Mouse (Mus musculus) liver, postnatal 0 days (tissue): Measurements from ENCODE around the gene Nab2. TPM values are rescaled to one million over a fixed set of nuclear protein-coding genes. Genes with fewer than 3 reads are reported as not detected.

Source experiments
- ATAC-seq: fragments of 200-750 bp; cut with Nextera tagmentation; 2 replicates; pipeline ENCODE4 v1.8.0; 2017; ENCODE audit warnings: mild to moderate bottlenecking, moderate library complexity
- DNase-seq: peaks from one replicate; pipeline ENCODE4 v3.0.0-alpha.2; 2016
- H3K27ac ChIP-seq: fragments of 300-500 bp; sonication (generic); 2 replicates; pipeline ENCODE4 v1.5.1; 2014; ENCODE audit warnings: antibody characterized with exemption, moderate library complexity, mild to moderate bottlenecking, low read depth
- H3K27me3 ChIP-seq: fragments of 300-500 bp; sonication (generic); 2 replicates; pipeline ENCODE4 v1.6.1; 2014; ENCODE audit warnings: low read length, control low read depth, mixed read lengths; ENCODE audit not compliant: insufficient read depth
- H3K36me3 ChIP-seq: fragments of 300-500 bp; sonication (generic); replicated peaks from 2 replicates; pipeline ENCODE4 v1.6.1; 2014; ENCODE audit warnings: mild to moderate bottlenecking, control low read depth, low read length, moderate library complexity, mixed read lengths; ENCODE audit not compliant: insufficient read depth
- H3K4me1 ChIP-seq: fragments of 300-500 bp; sonication (generic); 2 replicates; pipeline ENCODE4 v1.6.1; 2014; ENCODE audit warnings: antibody characterized with exemption, mild to moderate bottlenecking, control low read depth; ENCODE audit not compliant: insufficient read depth
- H3K4me2 ChIP-seq: fragments of 300-500 bp; sonication (generic); 2 replicates; pipeline ENCODE4 v1.6.1; 2014; ENCODE audit warnings: low read depth, mild to moderate bottlenecking, low read length, moderate library complexity, mixed read lengths
- H3K4me3 ChIP-seq: fragments of 300-500 bp; sonication (generic); 2 replicates; pipeline ENCODE4 v1.5.1; 2014; ENCODE audit warnings: low read depth, low read length
- H3K9ac ChIP-seq: fragments of 300-500 bp; sonication (generic); replicated peaks from 2 replicates; pipeline ENCODE4 v1.6.1; 2014; ENCODE audit warnings: mild to moderate bottlenecking, moderate library complexity
- H3K9me3 ChIP-seq: fragments of 300-500 bp; sonication (generic); 2 replicates; pipeline ENCODE4 v1.6.1; 2016; ENCODE audit warnings: mild to moderate bottlenecking, control low read depth, low read length, mixed read lengths
- CTCF ChIP-seq: sonication (generic); IDR thresholded peaks from 2 replicates; pipeline ENCODE4 v1.5.1; 2016; ENCODE audit warnings: antibody characterized with exemption, low read depth
- EP300 ChIP-seq: IDR thresholded peaks from 2 replicates; pipeline ENCODE4 v1.6.1; 2016; ENCODE audit warnings: antibody characterized with exemption, low read depth, mild to moderate bottlenecking
- WGBS: fragments of 180-500 bp; shearing (Covaris S2); extraction: QIAGEN DNeasy Blood & Tissue Kit; methylation state at CpG from one replicate; pipeline ENCODE4 v1.1.7; 2014; ENCODE audit not compliant: insufficient replicate concordance; 5-methylcytosine and 5-hydroxymethylcytosine counted together
- polyA plus RNA-seq: library from polyadenylated mRNA; unstranded; fragments of >200 nt; fragmentation: Nextera tagmentation; extraction: Ambion mirVana; gene quantifications from 2 replicates; pipeline ENCODE4 v1.2.1, GENCODE M21; 2015

The Nab2 gene
- polyA plus RNA-seq, 1 experiment from 2014 or later, result 2.4 TPM

- Histone ChIP-seq H3K4me1 (no peaks in the 10 kb centered on the region), H3K4me3 (no peak within 1 kb of the TSS), H3K27ac (no peak within 1 kb of the TSS), H3K36me3 (no peaks in the 10 kb centered on the region), H3K9ac (no peak within 1 kb of the TSS), H3K4me2 (no peak within 1 kb of the TSS), H3K27me3 (no peaks in the 10 kb centered on the region), H3K9me3 (no peaks in the 10 kb centered on the region)
- 49% methylated on average over 2 of the region's 2 CpGs for WGBS
- no peak for DNase-seq
- ATAC-seq, result no peak
- 0 out of 2 replicates have a peak, but pooled peaks have one; percentile 9 for TF ChIP-seq CTCF
- no peak for TF ChIP-seq EP300
Measured at GRCm38 (mm10) chr10:127704766-127705220, 36.4 kb upstream of the Nab2 start, which contains the start of gene Myo1a. Gene Myo1a, plus strand, starts transcription at chr10:127705170.

- ATAC-seq (no peak), DNase-seq (no peak)
- Histone ChIP-seq H3K4me3 (no peak overlapping the region), H3K27ac (no peak overlapping the region), H3K27me3 (no peaks in the 10 kb centered on the region), H3K4me1 (no peaks in the 10 kb centered on the region), H3K4me2 (no peak overlapping the region), H3K9me3 (no peaks in the 10 kb centered on the region), H3K9ac (no peak overlapping the region), H3K36me3 (no peaks in the 10 kb centered on the region; the same call in 1 of the 2 replicates)
- 54% methylated on average over 2 of the region's 2 CpGs for WGBS
- TF ChIP-seq EP300 (no peak), CTCF (no peak)
Measured at GRCm38 (mm10) chr10:127704293-127704692, 35.9 kb upstream of the Nab2 start.

- no peak for DNase-seq
- no peak overlapping the region for H3K4me3 ChIP-seq
Measured at GRCm38 (mm10) chr10:127703299-127703698, 34.9 kb upstream of the Nab2 start.

GRCm38 (mm10) chr10:127698966-127699365 lies 30.6 kb upstream of the Nab2 start:
- H3K4me2 ChIP-seq, result no peak overlapping the region
- no peaks in the 10 kb centered on the region for H3K27me3 ChIP-seq
- H3K27ac ChIP-seq, result no peak overlapping the region
- H3K9me3 ChIP-seq, result no peaks in the 10 kb centered on the region
- no peak overlapping the region for H3K9ac ChIP-seq
- WGBS, result 96% methylated on average over 7 of the region's 7 CpGs
- no peak for TF ChIP-seq CTCF
- no peak for TF ChIP-seq EP300
- H3K4me1 ChIP-seq, result no peaks in the 10 kb centered on the region
- peaks cover 25% of the 10 kb centered on the region for H3K36me3 ChIP-seq
- ATAC-seq (no peak), DNase-seq (no peak)
- no peak overlapping the region for H3K4me3 ChIP-seq

More at GRCm38 (mm10) chr10:127703299-127703698, 34.9 kb upstream of the Nab2 start:
- Histone ChIP-seq H3K27me3 (no peaks in the 10 kb centered on the region), H3K27ac (no peak overlapping the region), H3K9me3 (no peaks in the 10 kb centered on the region), H3K4me2 (no peak overlapping the region), H3K9ac (no peak overlapping the region), H3K36me3 (peaks cover 3% of the 10 kb centered on the region; the same call in 1 of the 2 replicates), H3K4me1 (no peaks in the 10 kb centered on the region)
- TF ChIP-seq EP300, result no peak
- ATAC-seq, result no peak
- WGBS, result 37% methylated on average over 4 of the region's 4 CpGs

- no peak for DNase-seq
- no peaks in the 10 kb centered on the region for H3K9me3 ChIP-seq
- no peak overlapping the region for H3K4me3 ChIP-seq
- no peaks in the 10 kb centered on the region for H3K4me1 ChIP-seq
- H3K27me3 ChIP-seq, result no peaks in the 10 kb centered on the region
- no peak overlapping the region for H3K9ac ChIP-seq
- no peak overlapping the region for H3K27ac ChIP-seq
- H3K4me2 ChIP-seq, result no peak overlapping the region
- TF ChIP-seq EP300 (no peak), CTCF (no peak)
- ATAC-seq, result no peak
- WGBS, result 84% methylated on average over 7 of the region's 7 CpGs
- H3K36me3 ChIP-seq, result peaks cover 35% of the 10 kb centered on the region
Measured at GRCm38 (mm10) chr10:127695775-127696174, 27.4 kb upstream of the Nab2 start.

- Histone ChIP-seq H3K4me2 (no peak overlapping the region), H3K36me3 (peaks cover 37% of the 10 kb centered on the region), H3K27me3 (no peaks in the 10 kb centered on the region), H3K4me1 (no peaks in the 10 kb centered on the region), H3K9me3 (no peaks in the 10 kb centered on the region), H3K27ac (no peak overlapping the region), H3K4me3 (no peak overlapping the region), H3K9ac (no peak overlapping the region)
- ATAC-seq, result no peak
- TF ChIP-seq CTCF, result peak; percentile 79
- no peak for TF ChIP-seq EP300
- WGBS, result 39% methylated on average over 2 of the region's 2 CpGs
- DNase-seq, result no peak
Measured at GRCm38 (mm10) chr10:127694636-127695035, 26.3 kb upstream of the Nab2 start.

GRCm38 (mm10) chr10:127691053-127691452 lies 22.7 kb upstream of the Nab2 start:
- Histone ChIP-seq H3K36me3 (peaks cover 27% of the 10 kb centered on the region), H3K9ac (no peak overlapping the region), H3K4me2 (no peak overlapping the region), H3K4me1 (no peaks in the 10 kb centered on the region), H3K4me3 (no peak overlapping the region), H3K27me3 (no peaks in the 10 kb centered on the region), H3K27ac (no peak overlapping the region), H3K9me3 (no peaks in the 10 kb centered on the region)
- DNase-seq (no peak), ATAC-seq (no peak)
- WGBS, result 20% methylated on average over 1 of the region's 1 CpGs
- TF ChIP-seq CTCF (peak; percentile 25), EP300 (no peak)
